Mouse (Mus musculus) megakaryocyte, embryonic 14.5 days (primary cell): ENCODE measurements around the gene Mrpl12.

Source experiments
- FLI1 ChIP-seq: IDR thresholded peaks from 2 replicates; pipeline ENCODE4 v1.6.1; 2012; ENCODE audit warnings: low read length, inconsistent platforms, mixed read lengths
- GATA1 ChIP-seq: IDR thresholded peaks from 3 replicates; pipeline ENCODE4 v1.6.1; 2012; ENCODE audit warnings: mixed read lengths, low read length, inconsistent platforms, borderline replicate concordance

DNA sequence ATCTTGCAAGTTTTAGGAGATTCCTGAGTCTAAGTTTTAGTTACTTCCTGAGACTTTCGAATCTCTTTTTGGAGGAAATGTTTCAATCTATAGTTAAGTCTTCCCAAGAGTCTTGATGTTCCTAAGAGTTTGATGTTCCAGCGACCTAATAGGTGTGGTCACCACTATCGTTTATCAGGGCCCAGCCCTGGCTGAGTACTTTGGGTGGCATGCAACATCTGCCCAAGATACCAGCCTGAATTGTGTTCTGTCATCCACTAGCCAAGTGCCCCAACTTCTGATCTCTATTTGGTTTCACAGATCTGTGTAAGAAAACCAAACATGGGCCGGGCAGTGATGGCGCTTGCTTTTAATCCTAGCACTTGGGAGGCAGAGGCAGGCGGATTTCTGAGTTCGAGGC lies 29.0 kb upstream of the Mrpl12 start:
- TF ChIP-seq GATA1 (no peak), FLI1 (no peak)
